Mouse (Mus musculus) cortical plate, adult 2 months (tissue): Measurements from ENCODE around the gene Map3k3.

Source experiments
- CTCF ChIP-seq: fragments of 200-500 bp; IDR thresholded peaks from 2 replicates; pipeline ENCODE4 v1.5.1; 2011; ENCODE audit warnings: mild to moderate bottlenecking, control low read depth, low read length; ENCODE audit not compliant: insufficient read depth; ENCODE audit errors: extremely low read depth
- POLR2A ChIP-seq: fragments of 200-500 bp; IDR thresholded peaks from 2 replicates; pipeline ENCODE4 v1.6.1; 2011; ENCODE audit warnings: mild to moderate bottlenecking, low read length, control low read depth; ENCODE audit not compliant: insufficient read depth; ENCODE audit errors: extremely low read depth

- TF ChIP-seq POLR2A (no peak), CTCF (no peak)
These were observed 108.4 kb downstream of the Map3k3 start for GRCm38 (mm10) chr11:106192657-106193370.
